Mouse (Mus musculus): ENCODE measurements around the gene Synm.

GRCm38 (mm10) chr7:67772231-67772630 is 12.7 kb upstream of the Synm start:
- TF ChIP-seq TAL1 (IDR thresholded peaks at IDR 0.05; ENCODE audit: low read length) (no peak), GATA1 (IDR thresholded peaks at IDR 0.05; ENCODE audit: low read length) (no peak)
